Mouse (Mus musculus) ES-E14 (cell line): ENCODE measurements around the gene Sqstm1.

ENCODE experiments used
- CHD2 ChIP-seq: IDR thresholded peaks from 2 replicates; pipeline ENCODE4 v1.6.1; 2014; ENCODE audit warnings: mild to moderate bottlenecking, low read depth, low read length, inconsistent platforms
- HCFC1 ChIP-seq: IDR thresholded peaks from 2 replicates; pipeline ENCODE4 v1.6.1; 2012; ENCODE audit warnings: low read length, inconsistent platforms, borderline replicate concordance; ENCODE audit not compliant: insufficient read depth

DNA sequence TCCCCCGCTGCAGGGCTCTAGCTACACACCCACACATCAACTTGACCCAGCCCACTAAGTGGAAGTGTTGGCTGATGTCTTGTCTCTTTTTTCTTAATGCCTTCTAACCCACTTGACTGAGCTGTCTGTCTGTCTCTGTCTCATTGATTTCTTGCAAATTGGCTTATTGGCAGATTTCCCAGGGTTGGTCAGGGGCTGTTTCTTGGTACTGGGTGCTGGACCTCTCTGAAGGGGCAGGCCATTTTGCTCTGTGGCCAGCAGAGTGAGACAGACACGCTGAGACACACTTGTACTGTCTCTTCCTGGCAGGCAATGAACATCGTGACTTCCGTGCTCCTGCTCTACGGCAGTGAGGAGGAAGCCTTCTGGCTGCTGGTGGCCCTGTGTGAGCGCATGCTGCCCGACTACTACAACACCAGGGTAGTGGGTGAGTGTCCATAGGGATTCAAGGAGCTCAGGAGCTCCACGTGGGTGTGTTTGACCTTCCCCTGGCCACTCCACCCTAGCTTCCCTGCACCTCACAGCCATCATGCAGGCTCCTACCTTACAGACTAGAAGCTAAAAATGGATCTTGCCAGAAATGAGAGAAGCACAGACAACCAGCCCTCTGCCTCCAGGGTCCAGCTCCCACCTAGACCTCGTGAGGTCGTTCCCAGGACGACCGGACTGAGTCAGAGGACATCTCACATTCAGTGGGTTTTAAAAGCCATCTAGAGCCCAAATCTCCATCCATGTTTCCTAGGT is 55.7 kb downstream of the Sqstm1 start:
- TF ChIP-seq HCFC1 (no peak), CHD2 (no peak)
